Mouse (Mus musculus) limb, embryonic 14.5 days (tissue): ENCODE measurements around the gene Arhgap42. TPM values are rescaled to one million over a fixed set of nuclear protein-coding genes. Genes with fewer than 3 reads are reported as not detected.

ENCODE experiments used
- ATAC-seq: fragments of 200-750 bp; cut with Nextera tagmentation; 2 replicates; pipeline ENCODE4 v1.8.0; 2017; ENCODE audit warnings: low read depth, moderate number of reproducible peaks, moderate TSS enrichment; ENCODE audit not compliant: low FRiP score
- DNase-seq: peaks from one replicate; pipeline ENCODE4 v3.0.0-alpha.2; 2015; ENCODE audit warnings: low spot score
- H3K27ac ChIP-seq: fragments of 300-500 bp; sonication (generic); replicated peaks from 2 replicates; pipeline ENCODE4 v1.5.1; 2014; ENCODE audit warnings: low read depth, mild to moderate bottlenecking, low read length, moderate library complexity, mixed read lengths
- H3K27me3 ChIP-seq: fragments of 300-500 bp; sonication (generic); 2 replicates; pipeline ENCODE4 v1.6.1; 2014; ENCODE audit warnings: low read length, mixed read lengths; ENCODE audit not compliant: control insufficient read depth, insufficient read depth
- H3K36me3 ChIP-seq: fragments of 300-500 bp; sonication (generic); 2 replicates; pipeline ENCODE4 v1.6.1; 2014; ENCODE audit warnings: mild to moderate bottlenecking, low read length, moderate library complexity, mixed read lengths; ENCODE audit not compliant: control insufficient read depth, insufficient read depth
- H3K4me1 ChIP-seq: fragments of 300-500 bp; sonication (generic); 2 replicates; pipeline ENCODE4 v1.6.1; 2014; ENCODE audit warnings: antibody characterized with exemption, low read length, mixed read lengths; ENCODE audit not compliant: control insufficient read depth, insufficient read depth
- H3K4me2 ChIP-seq: fragments of 300-500 bp; sonication (generic); replicated peaks from 2 replicates; pipeline ENCODE4 v1.6.1; 2014; ENCODE audit warnings: low read depth, mild to moderate bottlenecking, low read length, moderate library complexity; ENCODE audit not compliant: severe bottlenecking
- H3K4me3 ChIP-seq: fragments of 300-500 bp; sonication (generic); replicated peaks from 2 replicates; pipeline ENCODE4 v1.5.1; 2014; ENCODE audit warnings: low read length
- H3K9ac ChIP-seq: fragments of 300-500 bp; sonication (generic); 2 replicates; pipeline ENCODE4 v1.6.1; 2014; ENCODE audit warnings: mild to moderate bottlenecking, low read depth, low read length, moderate library complexity; ENCODE audit not compliant: severe bottlenecking
- H3K9me3 ChIP-seq: fragments of 300-500 bp; sonication (generic); 2 replicates; pipeline ENCODE4 v1.6.1; 2016; ENCODE audit warnings: low read length; ENCODE audit not compliant: control insufficient read depth
- POLR2A ChIP-seq: fragments of 200-500 bp; IDR thresholded peaks from 2 replicates; pipeline ENCODE4 v1.8.0; 2012; ENCODE audit warnings: inconsistent platforms, mild to moderate bottlenecking, moderate library complexity, borderline replicate concordance; ENCODE audit not compliant: insufficient read depth, insufficient read length; ENCODE audit errors: extremely low read depth
- WGBS: fragments of 180-500 bp; shearing (Covaris S2); extraction: QIAGEN DNeasy Blood & Tissue Kit; methylation state at CpG from one replicate; pipeline ENCODE4 v1.1.7; 2014; 5-methylcytosine and 5-hydroxymethylcytosine counted together
- polyA plus RNA-seq, 2 experiments: library from polyadenylated mRNA; depleted of rRNA in 1 of 2; stranded (reverse) in 1 of 2; unstranded in 1 of 2; fragments of >200 nt; fragmentation: Nextera tagmentation in 1 of 2; extraction: Ambion mirVana in 1 of 2; gene quantifications; 2 replicates each; pipeline versions ENCODE4 v1.2.1 to v1.2.3; 2012 to 2014

The Arhgap42 gene
- polyA plus RNA-seq, 2 experiments, result 21.3 to 40.5 TPM

GRCm38 (mm10) chr9:9174206-9174605, 64.7 kb downstream of the Arhgap42 start:
- H3K4me3 ChIP-seq, result no peak overlapping the region
- H3K36me3 ChIP-seq, result no peaks in the 10 kb centered on the region; the same call in 1 of the 2 replicates
- H3K27me3 ChIP-seq, result no peaks in the 10 kb centered on the region
- H3K9me3 ChIP-seq, result no peaks in the 10 kb centered on the region
- H3K4me1 ChIP-seq, result peaks cover 8% of the 10 kb centered on the region
- no peak for ATAC-seq
- no peak for TF ChIP-seq POLR2A
- H3K4me2 ChIP-seq, result no peak overlapping the region
- WGBS, result 78% methylated on average over 5 of the region's 5 CpGs
- H3K27ac ChIP-seq, result no peak overlapping the region
- H3K9ac ChIP-seq, result no peak overlapping the region
- no peak for DNase-seq

GRCm38 (mm10) chr9:9173091-9173490, 65.8 kb downstream of the Arhgap42 start:
- peaks cover 8% of the 10 kb centered on the region for H3K4me1 ChIP-seq
- H3K36me3 ChIP-seq, result no peaks in the 10 kb centered on the region; the same call in 1 of the 2 replicates
- TF ChIP-seq POLR2A, result no peak
- WGBS, result 66% methylated on average over 1 of the region's 1 CpGs
- ATAC-seq (no peak), DNase-seq (no peak)
- H3K9me3 ChIP-seq, result no peaks in the 10 kb centered on the region
- no peaks in the 10 kb centered on the region for H3K27me3 ChIP-seq
- H3K27ac ChIP-seq, result no peak overlapping the region
- H3K9ac ChIP-seq, result no peak overlapping the region
- no peak overlapping the region for H3K4me2 ChIP-seq
- H3K4me3 ChIP-seq, result no peak overlapping the region

DNA sequence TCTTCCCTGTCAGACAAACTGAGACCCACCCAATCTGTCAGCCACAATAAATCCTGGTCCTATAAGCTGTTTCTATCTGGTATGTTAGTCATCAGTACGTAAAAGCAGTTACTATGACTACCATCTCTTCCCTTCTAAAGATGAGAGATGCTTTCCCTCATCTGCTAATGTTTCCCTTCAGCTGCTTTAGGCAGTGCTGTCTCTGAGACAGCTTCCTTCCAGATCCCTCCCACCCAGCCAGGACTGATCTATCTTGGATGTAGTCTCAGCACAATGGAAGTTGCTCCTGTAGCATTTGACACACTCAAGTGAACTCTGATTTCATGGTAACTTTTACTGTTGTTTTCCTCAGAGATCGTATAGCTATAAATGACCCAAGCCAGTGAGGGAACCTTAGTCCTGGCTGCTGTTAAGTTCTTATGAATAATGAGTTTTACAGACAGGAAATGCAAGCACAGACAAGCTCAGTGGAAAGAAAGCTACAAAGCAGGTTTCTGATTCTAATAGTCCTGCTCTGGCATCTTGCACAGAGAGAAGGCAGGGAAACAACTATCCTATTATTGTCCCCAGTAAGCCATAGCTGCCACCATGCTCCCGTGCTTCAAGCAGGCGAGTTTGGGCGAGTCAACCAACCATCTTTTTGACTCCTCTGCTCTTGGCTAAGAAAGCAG, 67.6 kb downstream of the Arhgap42 start:
- no peak for TF ChIP-seq POLR2A
- H3K4me3 ChIP-seq, result no peak overlapping the region
- no peaks in the 10 kb centered on the region for H3K9me3 ChIP-seq
- DNase-seq (peak; percentile 52), ATAC-seq (peak; percentile 47; the same call in 1 of the 2 replicates)
- WGBS, result 47% methylated on average over 5 of the region's 5 CpGs
- no peaks in the 10 kb centered on the region for H3K27me3 ChIP-seq
- H3K4me1 ChIP-seq, result peaks cover 8% of the 10 kb centered on the region
- no peaks in the 10 kb centered on the region; the same call in 1 of the 2 replicates for H3K36me3 ChIP-seq
- no peak overlapping the region for H3K9ac ChIP-seq
- no peak overlapping the region for H3K4me2 ChIP-seq
- H3K27ac ChIP-seq, result 0 out of 2 replicates have a peak overlapping the region, but pooled peaks have one; percentile 26

DNA sequence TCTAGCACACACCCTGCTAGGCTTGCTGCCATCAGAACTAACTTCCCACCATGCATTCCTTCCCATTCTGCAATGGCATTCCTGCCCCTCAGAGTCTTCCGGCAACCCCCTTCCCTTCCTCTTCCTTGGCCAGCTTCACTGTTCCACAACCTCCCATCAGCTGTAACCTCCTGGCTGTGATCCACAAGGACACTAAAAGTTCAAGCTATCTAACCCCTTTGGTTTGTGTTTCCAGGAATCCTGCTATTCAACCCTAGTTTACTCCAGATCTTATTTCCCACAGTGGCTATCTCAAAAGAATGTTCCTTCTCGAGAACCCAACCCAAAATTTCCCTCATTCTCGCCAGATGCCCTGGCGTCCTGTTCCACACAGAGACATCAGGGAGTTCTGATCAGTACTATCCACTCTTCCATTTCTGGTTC, 73.2 kb downstream of the Arhgap42 start:
- H3K9ac ChIP-seq, result no peak overlapping the region
- H3K4me3 ChIP-seq, result no peak overlapping the region
- WGBS, result 73% methylated on average over 4 of the region's 4 CpGs
- no peaks in the 10 kb centered on the region for H3K27me3 ChIP-seq
- no peak overlapping the region for H3K4me2 ChIP-seq
- H3K9me3 ChIP-seq, result no peaks in the 10 kb centered on the region
- DNase-seq (no peak), ATAC-seq (no peak)
- H3K4me1 ChIP-seq, result peaks cover 12% of the 10 kb centered on the region
- no peaks in the 10 kb centered on the region for H3K36me3 ChIP-seq
- 0 out of 2 replicates have a peak overlapping the region, but pooled peaks have one; percentile 38 for H3K27ac ChIP-seq
- no peak for TF ChIP-seq POLR2A

- no peaks in the 10 kb centered on the region for H3K9me3 ChIP-seq
- no peak overlapping the region for H3K27ac ChIP-seq
- DNase-seq (no peak), ATAC-seq (no peak)
- H3K4me3 ChIP-seq, result no peak overlapping the region
- H3K27me3 ChIP-seq, result no peaks in the 10 kb centered on the region
- 25% methylated on average over 3 of the region's 3 CpGs for WGBS
- H3K4me1 ChIP-seq, result 0 out of 2 replicates have a peak, but pooled peaks cover 8% of the 10 kb centered on the region
- no peak overlapping the region for H3K9ac ChIP-seq
- H3K36me3 ChIP-seq, result no peaks in the 10 kb centered on the region
- no peak overlapping the region for H3K4me2 ChIP-seq
- TF ChIP-seq POLR2A, result no peak
These were observed 78.2 kb downstream of the Arhgap42 start for GRCm38 (mm10) chr9:9160736-9161135.
